In the genomic region with DNA sequence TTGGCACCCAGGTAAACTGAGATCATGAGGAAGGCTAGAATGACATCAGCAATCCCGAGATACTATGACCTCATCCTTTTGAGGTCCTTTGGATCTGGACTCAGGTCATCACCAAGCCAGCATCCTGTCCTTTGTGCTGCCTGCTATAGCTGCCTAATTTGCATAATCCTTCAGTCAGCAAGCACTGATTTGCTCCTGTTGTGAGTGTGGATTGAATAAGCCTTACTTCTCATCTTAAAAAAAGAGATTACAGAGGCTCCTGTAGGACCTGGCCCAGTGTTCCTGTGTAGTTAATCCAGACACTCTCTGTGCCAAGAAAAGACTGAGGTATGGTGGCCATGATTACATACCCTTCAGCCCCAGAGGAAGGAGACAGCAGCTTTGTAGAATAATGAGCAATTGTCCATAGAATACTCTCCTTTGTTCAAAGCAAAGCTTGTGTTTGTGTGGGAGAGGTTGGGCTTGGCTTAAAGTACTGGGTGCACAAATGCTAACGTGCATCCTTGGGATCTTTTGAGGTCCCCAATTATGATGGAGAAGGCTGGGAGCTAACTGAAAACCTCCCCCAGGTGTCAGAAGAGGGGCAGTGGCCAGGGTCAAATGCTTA, we compare ENCODE assay signal across 19 mouse cellular contexts. TPM values are rescaled to one million over a fixed set of nuclear protein-coding genes. Genes with fewer than 3 reads are reported as not detected.
DNase-seq lines count a peak whose midpoint lies in the region; ATAC-seq and TF ChIP-seq lines count a peak whose summit lies in the region.
"Had no signal": no experiment of that assay in that cellular context is flagged by ENCODE, and none has a peak within 500 bp of the region (broad histone marks: within the 10 kb centered on the region; RNA-seq: fewer than 3 reads in every experiment).

No protein-coding gene starts in this region.

- peak; percentile 4 for DNase-seq in heart, adult 11 months
- DNase-seq in heart, adult 18-20 months = no peak
- DNase-seq in forebrain, embryonic 10.5 days (ENCODE audit: extremely low spot score, low spot score) = no peak
- no peak for DNase-seq in layer of hippocampus, postnatal 25 days (ENCODE audit: extremely low spot score in 1 of 2, low spot score in 1 of 2)
- no peak for DNase-seq in lung, postnatal 0 days (ENCODE audit: low spot score)
- DNase-seq in left cerebral cortex, postnatal 4 days = no peak
- DNase-seq: adrenal gland, adult 2 months; cerebellum, adult 9-10 months; gastrocnemius, postnatal 14 days; heart, postnatal 14 days; liver, postnatal 0 days had no signal

- intact Hi-C loops in left cerebral cortex, postnatal 4 days (cut with DNase I) = no loop called here

- no peak overlapping the region for H3K4me3 ChIP-seq in forebrain, embryonic 10.5 days
- H3K4me3 ChIP-seq in hindbrain, embryonic 13.5 days = no peak overlapping the region
- H3K4me3 ChIP-seq in midbrain, embryonic 15.5 days = no peak overlapping the region
- H3K4me3 ChIP-seq in lung, postnatal 0 days (ENCODE audit: low read depth, low read length) = no peak overlapping the region
- H3K4me3 ChIP-seq: heart, embryonic 10.5 days; limb, embryonic 15.5 days; myocyte had no signal

- H3K36me3 ChIP-seq in forebrain, embryonic 10.5 days (replicated peaks) = no peaks in the 10 kb centered on the region
- no peaks in the 10 kb centered on the region for H3K36me3 ChIP-seq in hindbrain, embryonic 13.5 days
- H3K36me3 ChIP-seq in midbrain, embryonic 15.5 days (replicated peaks) = no peaks in the 10 kb centered on the region
- H3K36me3 ChIP-seq in lung, postnatal 0 days (ENCODE audit: insufficient read depth, low read length) = no peaks in the 10 kb centered on the region
- H3K36me3 ChIP-seq: heart, embryonic 10.5 days; limb, embryonic 15.5 days had no signal

- no peaks in the 10 kb centered on the region for H3K27me3 ChIP-seq in forebrain, embryonic 10.5 days (ENCODE audit: poor library complexity, severe bottlenecking)
- H3K27me3 ChIP-seq in hindbrain, embryonic 13.5 days = no peaks in the 10 kb centered on the region
- H3K27me3 ChIP-seq in midbrain, embryonic 15.5 days (replicated peaks) = no peaks in the 10 kb centered on the region
- no peaks in the 10 kb centered on the region for H3K27me3 ChIP-seq in lung, postnatal 0 days (replicated peaks; ENCODE audit: insufficient read depth, low read length)
- H3K27me3 ChIP-seq: limb, embryonic 15.5 days had no signal

- 20% methylated on average over 2 of the region's 2 CpGs for WGBS in forebrain, embryonic 10.5 days
- 29% methylated on average over 2 of the region's 2 CpGs for WGBS in hindbrain, embryonic 13.5 days
- 9% methylated on average over 2 of the region's 2 CpGs for WGBS in midbrain, embryonic 15.5 days
- WGBS in lung, postnatal 0 days = 40% methylated on average over 2 of the region's 2 CpGs

- ATAC-seq in hindbrain, embryonic 13.5 days (ENCODE audit: low FRiP score) = no peak
- ATAC-seq in midbrain, embryonic 15.5 days (replicated peaks) = no peak
- no peak for ATAC-seq in lung, postnatal 0 days
- ATAC-seq: intestine, embryonic 16.5 days; liver, postnatal 0 days had no signal

- H3K4me1 ChIP-seq in forebrain, embryonic 10.5 days = peaks cover 22% of the 10 kb centered on the region
- H3K4me1 ChIP-seq in hindbrain, embryonic 13.5 days (replicated peaks) = peaks cover 22% of the 10 kb centered on the region
- peaks cover 9% of the 10 kb centered on the region; the same call in 1 of the 2 replicates for H3K4me1 ChIP-seq in midbrain, embryonic 15.5 days
- no peaks in the 10 kb centered on the region for H3K4me1 ChIP-seq in lung, postnatal 0 days (ENCODE audit: insufficient read depth, low read depth, low read length)
- H3K4me1 ChIP-seq: heart, embryonic 10.5 days; limb, embryonic 15.5 days had no signal

- H3K27ac ChIP-seq in forebrain, embryonic 10.5 days = peak overlapping the region; percentile 54; the same call in 1 of the 2 replicates
- peak overlapping the region; percentile 58 for H3K27ac ChIP-seq in hindbrain, embryonic 13.5 days
- peak overlapping the region; percentile 36; the same call in 1 of the 2 replicates for H3K27ac ChIP-seq in midbrain, embryonic 15.5 days
- no peak overlapping the region for H3K27ac ChIP-seq in lung, postnatal 0 days (ENCODE audit: low read length)
- H3K27ac ChIP-seq: heart, embryonic 10.5 days; kidney, postnatal 0 days; limb, embryonic 15.5 days; macrophage had no signal

- H3K9ac ChIP-seq in hindbrain, embryonic 13.5 days = no peak overlapping the region
- no peak overlapping the region for H3K9ac ChIP-seq in midbrain, embryonic 15.5 days
- no peak overlapping the region for H3K9ac ChIP-seq in lung, postnatal 0 days (replicated peaks; ENCODE audit: low read depth)
- H3K9ac ChIP-seq: limb, embryonic 15.5 days; liver, postnatal 0 days had no signal

- H3K9me3 ChIP-seq in forebrain, embryonic 10.5 days = no peaks in the 10 kb centered on the region
- H3K9me3 ChIP-seq in hindbrain, embryonic 13.5 days = no peaks in the 10 kb centered on the region
- H3K9me3 ChIP-seq in midbrain, embryonic 15.5 days = no peaks in the 10 kb centered on the region
- no peaks in the 10 kb centered on the region for H3K9me3 ChIP-seq in lung, postnatal 0 days (ENCODE audit: low read length)
- H3K9me3 ChIP-seq: heart, embryonic 10.5 days; limb, embryonic 15.5 days had no signal

- no peak for TF ChIP-seq EP300 in lung, postnatal 0 days (IDR thresholded peaks at IDR 0.05)

- H3K4me2 ChIP-seq in hindbrain, embryonic 13.5 days = no peak overlapping the region
- no peak overlapping the region for H3K4me2 ChIP-seq in midbrain, embryonic 15.5 days
- no peak overlapping the region for H3K4me2 ChIP-seq in lung, postnatal 0 days (replicated peaks; ENCODE audit: low read depth, low read length)
- H3K4me2 ChIP-seq: limb, embryonic 15.5 days had no signal

- no peak for TF ChIP-seq CTCF in lung, postnatal 0 days (IDR thresholded peaks at IDR 0.05)

RNA-seq across cellular contexts. Expression of a gene that starts 50.4 kb away (rescaled TPM):
- total RNA-seq in heart, adult 18-20 months (2021) = 10 to 100 TPM; 13.0 to 19.8 TPM
- 1.9 and 4.7 TPM in 2 replicates for polyA plus RNA-seq in forebrain, embryonic 10.5 days (2016; fragmentation: Nextera tagmentation; extraction: Ambion mirVana)
- polyA plus RNA-seq in hindbrain, embryonic 13.5 days (2015; fragmentation: Nextera tagmentation; extraction: Ambion mirVana) = 12.3 and 12.8 TPM in 2 replicates
- polyA plus RNA-seq in midbrain, embryonic 15.5 days (2015; fragmentation: Nextera tagmentation; extraction: Ambion mirVana) = 8.1 and 10.1 TPM in 2 replicates
- total RNA-seq in layer of hippocampus, postnatal 25 days (2021) = 100 to 1,000 TPM; 187 to 196 TPM
- 16.4 and 18.4 TPM in 2 replicates for polyA plus RNA-seq in lung, postnatal 0 days (2015; fragmentation: Nextera tagmentation; extraction: Ambion mirVana)
- 10 to 100 TPM; 44.8 to 45.3 TPM for total RNA-seq in left cerebral cortex, postnatal 4 days (2021)
